Mouse (Mus musculus) testis, postnatal 10 days (tissue): ENCODE results near the gene Uty.

Experiments
- DNase-seq: peaks from one replicate; pipeline ENCODE4 v3.0.0; 2021; ENCODE audit warnings: low spot score

The Uty gene

GRCm38 (mm10) chrY:1245426-1245863, at the start of gene Uty:
TSS of gene Uty (minus strand) at chrY:1245759.
- DNase-seq, result peak; percentile 47

GRCm38 (mm10) chrY:1293708-1294107, 48.1 kb upstream of the Uty start:
- DNase-seq, result no peak

- peak; percentile 56 for DNase-seq
These were observed 40.7 kb upstream of the Uty start, which contains the start of gene Ddx3y for GRCm38 (mm10) chrY:1286171-1286795. TSS of gene Ddx3y (minus strand) at chrY:1286629.

- peak; percentile 34 for DNase-seq
These were observed 40.2 kb upstream of the Uty start for GRCm38 (mm10) chrY:1285735-1286134.

- DNase-seq, result no peak
These were observed 558 bp upstream of the Uty start for GRCm38 (mm10) chrY:1246117-1246516.

- no peak for DNase-seq
These were observed 619 bp downstream of the Uty start for GRCm38 (mm10) chrY:1244940-1245339.

GRCm38 (mm10) chrY:1244421-1244820, 1.1 kb downstream of the Uty start:
- no peak for DNase-seq

GRCm38 (mm10) chrY:1220001-1220400, 25.6 kb downstream of the Uty start:
- no peak for DNase-seq

GRCm38 (mm10) chrY:1178476-1178875, 67.1 kb downstream of the Uty start:
- no peak for DNase-seq

GRCm38 (mm10) chrY:1163054-1163453, 82.5 kb downstream of the Uty start:
- no peak for DNase-seq

- DNase-seq, result no peak
These were observed 129.4 kb downstream of the Uty start for GRCm38 (mm10) chrY:1116153-1116552.

- DNase-seq, result no peak
These were observed 131.5 kb downstream of the Uty start for GRCm38 (mm10) chrY:1114016-1114415.
